ENCODE assay signal across 8 mouse cellular contexts in genomic region chr6:29814616-29815015, GRCm38 (mm10). TPM values are rescaled to one million over a fixed set of nuclear protein-coding genes. Genes with fewer than 3 reads are reported as not detected.
DNase-seq lines count a peak whose midpoint lies in the region; ATAC-seq lines count a peak whose summit lies in the region.

No protein-coding gene starts in this region.

- no peaks in the 10 kb centered on the region for H3K36me3 ChIP-seq in embryonic facial prominence, embryonic 13.5 days

- H3K4me3 ChIP-seq in embryonic facial prominence, embryonic 13.5 days, result no peak overlapping the region

- peaks cover 4% of the 10 kb centered on the region; the same call in 1 of the 2 replicates for H3K4me1 ChIP-seq in embryonic facial prominence, embryonic 13.5 days

- no peak overlapping the region for H3K9ac ChIP-seq in embryonic facial prominence, embryonic 13.5 days

- WGBS in embryonic facial prominence, embryonic 13.5 days, result 14% methylated on average over 2 of the region's 2 CpGs

- H3K27me3 ChIP-seq in embryonic facial prominence, embryonic 13.5 days, result no peaks in the 10 kb centered on the region

- H3K27ac ChIP-seq in embryonic facial prominence, embryonic 13.5 days, result 0 out of 2 replicates have a peak overlapping the region, but pooled peaks have one; percentile 1

- H3K9me3 ChIP-seq in embryonic facial prominence, embryonic 13.5 days, result no peaks in the 10 kb centered on the region

- H3K4me2 ChIP-seq in embryonic facial prominence, embryonic 13.5 days, result no peak overlapping the region

- peak; percentile 21 for DNase-seq in cerebellum, adult 11-12 months
- DNase-seq in cerebellum, adult 11 months, result no peak
- peak; percentile 61 for DNase-seq in 3T3-L1 (ENCODE audit: low read depth, low spot score)
- DNase-seq in layer of hippocampus, adult 9-10 months (ENCODE audit: low spot score), result peak; percentile 39
- DNase-seq in retina, postnatal 1 day, result peak; percentile 73
- DNase-seq in kidney, adult 9 months, result no peak
- DNase-seq in kidney, postnatal 4 days, result no peak

- ATAC-seq in embryonic facial prominence, embryonic 13.5 days (ENCODE audit: insufficient number of reproducible peaks, insufficient read depth, low FRiP score, low TSS enrichment, low read depth), result no peak

RNA-seq across cellular contexts. Expression of gene Ahcyl2, which starts 46.8 kb away (rescaled TPM):
- 14.1 and 15.2 TPM in 2 replicates for polyA plus RNA-seq in embryonic facial prominence, embryonic 13.5 days (2015; fragmentation: Nextera tagmentation; extraction: Ambion mirVana)

Comparison
In these comparisons a context has a peak if more than half of its experiments do, and no peak if none do; other contexts are left out.
1. DNase-seq: peak in cerebellum, adult 11-12 months (single experiment), 3T3-L1 (single experiment), layer of hippocampus, adult 9-10 months (single experiment) and retina, postnatal 1 day (single experiment); none in cerebellum, adult 11 months (single experiment), kidney, adult 9 months (single experiment) and kidney, postnatal 4 days (0 of 2).